Mouse (Mus musculus) stomach, postnatal 0 days (tissue): ENCODE measurements around the gene Fgf10. TPM values are rescaled to one million over a fixed set of nuclear protein-coding genes. Genes with fewer than 3 reads are reported as not detected.

Source experiments
- ATAC-seq: fragments of 200-750 bp; cut with Nextera tagmentation; 2 replicates; pipeline ENCODE4 v1.8.0; 2017; ENCODE audit not compliant: low FRiP score, low TSS enrichment
- DNase-seq: peaks from one replicate; pipeline ENCODE4 v3.0.0-alpha.2; 2016; ENCODE audit warnings: low spot score
- H3K27ac ChIP-seq: fragments of 300-500 bp; sonication (generic); replicated peaks from 2 replicates; pipeline ENCODE4 v1.5.1; 2014; ENCODE audit warnings: mild to moderate bottlenecking, control low read depth
- H3K27me3 ChIP-seq: fragments of 300-500 bp; sonication (generic); 2 replicates; pipeline ENCODE4 v1.6.1; 2014; ENCODE audit warnings: low read length; ENCODE audit not compliant: control insufficient read depth, insufficient read depth
- H3K36me3 ChIP-seq: fragments of 300-500 bp; sonication (generic); 2 replicates; pipeline ENCODE4 v1.6.1; 2014; ENCODE audit warnings: low read length, mixed read lengths; ENCODE audit not compliant: control insufficient read depth, insufficient read depth
- H3K4me1 ChIP-seq: fragments of 300-500 bp; sonication (generic); replicated peaks from 2 replicates; pipeline ENCODE4 v1.6.1; 2014; ENCODE audit warnings: antibody characterized with exemption; ENCODE audit not compliant: control insufficient read depth, insufficient read depth
- H3K4me2 ChIP-seq: fragments of 300-500 bp; sonication (generic); replicated peaks from 2 replicates; pipeline ENCODE4 v1.6.1; 2014; ENCODE audit warnings: low read depth, mild to moderate bottlenecking, control low read depth, moderate library complexity
- H3K4me3 ChIP-seq: fragments of 300-500 bp; sonication (generic); 2 replicates; pipeline ENCODE4 v1.5.1; 2014; ENCODE audit warnings: low read depth, low read length, control low read depth
- H3K9ac ChIP-seq: fragments of 300-500 bp; sonication (generic); 2 replicates; pipeline ENCODE4 v1.6.1; 2014; ENCODE audit warnings: mild to moderate bottlenecking, low read length, control low read depth, mixed read lengths
- H3K9me3 ChIP-seq: fragments of 300-500 bp; sonication (generic); 2 replicates; pipeline ENCODE4 v1.6.1; 2016; ENCODE audit warnings: low read length; ENCODE audit not compliant: control insufficient read depth
- CTCF ChIP-seq: IDR thresholded peaks from 2 replicates; pipeline ENCODE4 v1.5.1; 2016; ENCODE audit warnings: antibody characterized with exemption, low read depth, mild to moderate bottlenecking, moderate library complexity
- EP300 ChIP-seq: optimal IDR thresholded peaks from 2 replicates; pipeline ENCODE3; 2016; ENCODE audit warnings: antibody characterized with exemption
- WGBS: fragments of 180-500 bp; shearing (Covaris S2); extraction: QIAGEN DNeasy Blood & Tissue Kit; methylation state at CpG from one replicate; pipeline ENCODE4 v1.1.7; 2014; 5-methylcytosine and 5-hydroxymethylcytosine counted together
- polyA plus RNA-seq: library from polyadenylated mRNA; unstranded; fragments of >200 nt; fragmentation: Nextera tagmentation; extraction: Ambion mirVana; gene quantifications from 2 replicates; pipeline ENCODE4 v1.2.1, GENCODE M21; 2015

Fgf10 gene
- polyA plus RNA-seq, 1 experiment from 2014 or later, result 1.3 TPM

- no peaks in the 10 kb centered on the region for H3K27me3 ChIP-seq
- no peaks in the 10 kb centered on the region for H3K4me1 ChIP-seq
- no peak overlapping the region for H3K4me2 ChIP-seq
- no peaks in the 10 kb centered on the region for H3K9me3 ChIP-seq
- no peak overlapping the region for H3K27ac ChIP-seq
- WGBS, result 66% methylated on average over 5 of the region's 5 CpGs
- H3K4me3 ChIP-seq, result no peak overlapping the region
- DNase-seq (no peak), ATAC-seq (no peak)
- H3K9ac ChIP-seq, result no peak overlapping the region
- no peaks in the 10 kb centered on the region for H3K36me3 ChIP-seq
- no peak for TF ChIP-seq CTCF
- TF ChIP-seq EP300, result no peak
Measured at GRCm38 (mm10) chr13:118656991-118657390, 12.6 kb upstream of the Fgf10 start.

GRCm38 (mm10) chr13:118658031-118658430, 11.6 kb upstream of the Fgf10 start:
- Histone ChIP-seq H3K4me3 (no peak overlapping the region), H3K36me3 (no peaks in the 10 kb centered on the region), H3K4me1 (no peaks in the 10 kb centered on the region), H3K27ac (no peak overlapping the region), H3K9ac (no peak overlapping the region), H3K4me2 (no peak overlapping the region), H3K9me3 (no peaks in the 10 kb centered on the region), H3K27me3 (no peaks in the 10 kb centered on the region)
- DNase-seq (no peak), ATAC-seq (no peak)
- 90% methylated on average over 2 of the region's 2 CpGs for WGBS
- no peak for TF ChIP-seq EP300
- TF ChIP-seq CTCF, result no peak

- TF ChIP-seq EP300, result no peak
- no peak for TF ChIP-seq CTCF
- H3K4me2 ChIP-seq, result no peak overlapping the region
Measured at GRCm38 (mm10) chr13:118658608-118659326, 10.8 kb upstream of the Fgf10 start.

DNA sequence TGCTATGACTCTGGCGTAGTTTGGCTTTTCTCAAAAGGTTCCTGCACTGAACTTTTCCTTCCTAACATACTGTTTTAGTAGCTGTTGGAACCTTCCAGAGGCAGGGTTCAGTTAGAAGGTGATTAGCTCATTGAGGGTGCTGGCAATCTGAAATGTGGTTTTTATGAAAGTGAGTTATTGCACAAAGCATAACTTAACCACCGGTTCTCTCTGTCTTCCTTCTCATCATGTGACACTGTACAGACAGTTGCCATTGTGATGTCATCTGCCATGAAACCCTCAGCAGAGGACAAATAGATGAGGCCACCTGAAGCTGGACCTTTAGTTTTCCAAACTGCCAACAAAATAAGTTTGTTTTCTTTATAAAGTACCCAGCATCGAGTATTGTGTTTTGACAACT, 7.9 kb upstream of the Fgf10 start:
- no peak for DNase-seq
- no peak overlapping the region for H3K4me3 ChIP-seq

More at GRCm38 (mm10) chr13:118658608-118659326, 10.8 kb upstream of the Fgf10 start:
- no peak overlapping the region for H3K9ac ChIP-seq
- DNase-seq, result no peak
- 81% methylated on average over 7 of the region's 7 CpGs for WGBS
- ATAC-seq, result no peak
- no peaks in the 10 kb centered on the region for H3K4me1 ChIP-seq
- no peak overlapping the region for H3K27ac ChIP-seq
- no peaks in the 10 kb centered on the region for H3K27me3 ChIP-seq
- H3K4me3 ChIP-seq, result no peak overlapping the region
- H3K9me3 ChIP-seq, result no peaks in the 10 kb centered on the region
- H3K36me3 ChIP-seq, result no peaks in the 10 kb centered on the region

GRCm38 (mm10) chr13:118664901-118665300, 4.7 kb upstream of the Fgf10 start:
- H3K4me1 ChIP-seq, result no peaks in the 10 kb centered on the region
- ATAC-seq (no peak), DNase-seq (no peak)
- H3K4me2 ChIP-seq, result no peak overlapping the region
- H3K27me3 ChIP-seq, result no peaks in the 10 kb centered on the region
- no peak overlapping the region for H3K27ac ChIP-seq
- TF ChIP-seq EP300, result no peak
- no peaks in the 10 kb centered on the region for H3K36me3 ChIP-seq
- H3K9me3 ChIP-seq, result no peaks in the 10 kb centered on the region
- no peak overlapping the region for H3K4me3 ChIP-seq
- no peak overlapping the region for H3K9ac ChIP-seq
- 71% methylated on average over 2 of the region's 2 CpGs for WGBS

More for the DNA sequence above, 7.9 kb upstream of the Fgf10 start:
- Histone ChIP-seq H3K4me2 (no peak overlapping the region), H3K9me3 (no peaks in the 10 kb centered on the region), H3K27ac (no peak overlapping the region), H3K4me1 (no peaks in the 10 kb centered on the region), H3K36me3 (no peaks in the 10 kb centered on the region), H3K9ac (no peak overlapping the region), H3K27me3 (no peaks in the 10 kb centered on the region)
- TF ChIP-seq CTCF, result no peak
- no peak for TF ChIP-seq EP300
- 73% methylated on average over 3 of the region's 3 CpGs for WGBS
- no peak for ATAC-seq

DNA sequence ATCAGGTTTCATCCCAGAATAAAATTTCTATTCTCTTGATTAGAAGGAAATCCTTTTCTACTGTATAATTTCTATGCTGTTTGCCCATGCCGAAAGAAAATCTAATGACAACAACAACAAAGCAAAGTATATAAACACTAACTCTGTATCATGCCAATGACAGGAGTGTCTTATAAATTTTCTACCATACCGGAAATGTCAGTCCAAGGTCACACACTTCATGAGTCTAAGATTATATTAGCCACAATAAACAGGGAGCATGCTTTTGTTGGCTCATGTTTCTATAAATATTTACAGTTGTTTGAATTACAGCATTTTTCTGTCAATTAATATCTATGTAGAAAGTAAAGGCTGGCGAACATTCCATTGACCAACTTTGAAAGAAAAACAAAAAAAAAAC, 9.6 kb downstream of the Fgf10 start:
- DNase-seq (no peak), ATAC-seq (no peak)
- no peak overlapping the region for H3K9ac ChIP-seq
- no peak overlapping the region for H3K4me3 ChIP-seq
- H3K27ac ChIP-seq, result no peak overlapping the region
- H3K36me3 ChIP-seq, result no peaks in the 10 kb centered on the region
- H3K27me3 ChIP-seq, result no peaks in the 10 kb centered on the region
- TF ChIP-seq EP300, result no peak
- no peak for TF ChIP-seq CTCF
- H3K4me1 ChIP-seq, result no peaks in the 10 kb centered on the region
- H3K9me3 ChIP-seq, result no peaks in the 10 kb centered on the region
- WGBS, result 66% methylated on average over 3 of the region's 3 CpGs
- no peak overlapping the region for H3K4me2 ChIP-seq
